Mouse (Mus musculus): Measurements from ENCODE around the gene Tmem87a. TPM values are rescaled to one million over a fixed set of nuclear protein-coding genes. Genes with fewer than 3 reads are reported as not detected.

Gene Tmem87a
- polyA plus RNA-seq, 1 experiment, result 47.5 TPM

DNA sequence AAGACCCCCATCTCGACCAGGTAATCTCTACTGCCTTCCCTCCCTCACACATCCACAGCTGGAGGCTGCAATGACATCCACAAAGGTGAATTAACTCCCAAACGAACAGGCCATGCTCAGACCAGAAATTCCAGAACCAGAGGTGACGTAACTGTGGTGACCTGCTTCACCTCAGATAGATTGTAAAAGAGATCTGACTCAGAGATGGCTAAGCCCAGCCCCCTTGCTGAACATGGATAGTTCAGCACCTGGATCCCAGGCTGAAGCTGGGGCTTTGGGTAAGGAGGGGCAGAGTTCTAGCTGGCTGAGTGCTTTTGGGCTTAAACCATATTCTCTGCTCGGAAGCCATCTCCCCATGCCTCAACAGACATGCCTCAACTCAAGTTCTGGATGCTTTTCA is 88.8 kb downstream of the Tmem87a start:
- H3K9ac ChIP-seq (ENCODE audit: low read depth, poor library complexity, severe bottlenecking), result no peak overlapping the region
- H3K27me3 ChIP-seq (ENCODE audit: control insufficient read depth, insufficient read depth, low read length, poor library complexity, severe bottlenecking), result no peaks in the 10 kb centered on the region
- H3K4me3 ChIP-seq (ENCODE audit: low read depth, low read length), result no peak overlapping the region
- 0 out of 2 replicates have a peak, but pooled peaks cover 4% of the 10 kb centered on the region for H3K36me3 ChIP-seq (ENCODE audit: control insufficient read depth, insufficient read depth, low read length, poor library complexity, severe bottlenecking)
- H3K9me3 ChIP-seq (replicated peaks; ENCODE audit: control insufficient read depth, insufficient read depth, low read length, poor library complexity, severe bottlenecking), result no peaks in the 10 kb centered on the region
- H3K4me1 ChIP-seq (ENCODE audit: control insufficient read depth, insufficient read depth, low read length), result no peaks in the 10 kb centered on the region
- no peak overlapping the region for H3K27ac ChIP-seq (ENCODE audit: insufficient read depth, low read length)
- no peak for TF ChIP-seq EP300 (IDR thresholded peaks at IDR 0.05; ENCODE audit: insufficient read depth, low read depth, low read length)
- no peak for TF ChIP-seq POLR2A (IDR thresholded peaks at IDR 0.05; ENCODE audit: insufficient read depth, low read length)
- TF ChIP-seq CTCF (IDR thresholded peaks at IDR 0.05; ENCODE audit: low read depth, low read length), result no peak

DNA sequence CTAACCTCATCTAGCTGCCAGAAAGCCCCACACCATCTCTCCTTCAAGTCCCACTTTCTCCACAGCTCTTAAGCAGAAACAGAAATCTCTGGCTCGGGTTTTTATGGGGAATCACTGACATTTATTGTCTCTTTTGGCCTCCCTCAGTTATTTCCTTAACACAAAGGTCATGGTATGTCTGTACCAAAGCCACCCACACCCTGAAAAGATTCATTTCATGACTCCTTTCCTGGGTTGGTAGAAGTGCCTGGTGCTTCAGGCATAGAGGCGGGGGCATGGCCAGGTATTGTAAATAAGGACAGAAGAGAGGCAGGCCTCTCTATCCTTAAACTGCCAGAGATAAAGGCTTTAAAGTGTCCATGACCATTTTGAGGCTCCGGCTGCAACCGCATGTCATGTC is 89.4 kb downstream of the Tmem87a start:
- no peak overlapping the region for H3K9ac ChIP-seq (ENCODE audit: low read depth, poor library complexity, severe bottlenecking)
- no peak overlapping the region for H3K27ac ChIP-seq (ENCODE audit: insufficient read depth, low read length)
- no peaks in the 10 kb centered on the region for H3K9me3 ChIP-seq (replicated peaks; ENCODE audit: control insufficient read depth, insufficient read depth, low read length, poor library complexity, severe bottlenecking)
- 0 out of 2 replicates have a peak, but pooled peaks cover 4% of the 10 kb centered on the region for H3K36me3 ChIP-seq (ENCODE audit: control insufficient read depth, insufficient read depth, low read length, poor library complexity, severe bottlenecking)
- H3K27me3 ChIP-seq (ENCODE audit: control insufficient read depth, insufficient read depth, low read length, poor library complexity, severe bottlenecking), result no peaks in the 10 kb centered on the region
- H3K4me3 ChIP-seq (ENCODE audit: low read depth, low read length), result no peak overlapping the region
- H3K4me1 ChIP-seq (ENCODE audit: control insufficient read depth, insufficient read depth, low read length), result no peaks in the 10 kb centered on the region
- TF ChIP-seq POLR2A (IDR thresholded peaks at IDR 0.05; ENCODE audit: insufficient read depth, low read length) (no peak), EP300 (IDR thresholded peaks at IDR 0.05; ENCODE audit: insufficient read depth, low read depth, low read length) (no peak), CTCF (IDR thresholded peaks at IDR 0.05; ENCODE audit: low read depth, low read length) (no peak)

DNA sequence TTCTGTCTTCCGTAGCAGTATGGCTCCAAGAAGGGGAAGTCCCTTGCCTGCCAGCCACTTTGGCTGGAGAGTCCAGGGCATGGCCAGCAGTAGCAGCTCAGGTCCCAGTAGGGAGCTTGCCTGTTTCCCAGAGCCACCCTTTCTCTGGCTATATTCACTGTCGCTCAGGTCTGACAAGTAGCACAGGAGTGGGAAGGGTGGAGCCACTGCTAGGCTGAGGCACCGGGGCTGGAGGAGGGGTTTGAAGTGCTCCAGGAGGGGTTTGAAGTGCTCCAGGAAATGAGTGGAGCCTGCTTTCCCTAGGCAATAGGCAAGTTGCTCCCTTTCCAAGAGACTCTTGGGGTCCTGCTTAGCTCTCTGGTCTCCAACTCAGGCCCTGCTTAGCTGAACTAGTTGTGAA is 89.9 kb downstream of the Tmem87a start, which contains the start of gene Pla2g4f:
Pla2g4f (minus strand) TSS at position 190 of the 400 bp plus-strand sequence.
- Histone ChIP-seq H3K9me3 (replicated peaks; ENCODE audit: control insufficient read depth, insufficient read depth, low read length, poor library complexity, severe bottlenecking) (no peaks in the 10 kb centered on the region), H3K4me1 (ENCODE audit: control insufficient read depth, insufficient read depth, low read length) (no peaks in the 10 kb centered on the region), H3K9ac (ENCODE audit: low read depth, poor library complexity, severe bottlenecking) (no peak within 1 kb of the TSS), H3K4me3 (ENCODE audit: low read depth, low read length) (no peak within 1 kb of the TSS), H3K27ac (ENCODE audit: insufficient read depth, low read length) (no peak within 1 kb of the TSS), H3K36me3 (ENCODE audit: control insufficient read depth, insufficient read depth, low read length, poor library complexity, severe bottlenecking) (0 out of 2 replicates have a peak, but pooled peaks cover 4% of the 10 kb centered on the region), H3K27me3 (ENCODE audit: control insufficient read depth, insufficient read depth, low read length, poor library complexity, severe bottlenecking) (no peaks in the 10 kb centered on the region)
- no peak for TF ChIP-seq POLR2A (IDR thresholded peaks at IDR 0.05; ENCODE audit: insufficient read depth, low read length)
- TF ChIP-seq CTCF (IDR thresholded peaks at IDR 0.05; ENCODE audit: low read depth, low read length), result no peak
- no peak for TF ChIP-seq EP300 (IDR thresholded peaks at IDR 0.05; ENCODE audit: insufficient read depth, low read depth, low read length)

DNA sequence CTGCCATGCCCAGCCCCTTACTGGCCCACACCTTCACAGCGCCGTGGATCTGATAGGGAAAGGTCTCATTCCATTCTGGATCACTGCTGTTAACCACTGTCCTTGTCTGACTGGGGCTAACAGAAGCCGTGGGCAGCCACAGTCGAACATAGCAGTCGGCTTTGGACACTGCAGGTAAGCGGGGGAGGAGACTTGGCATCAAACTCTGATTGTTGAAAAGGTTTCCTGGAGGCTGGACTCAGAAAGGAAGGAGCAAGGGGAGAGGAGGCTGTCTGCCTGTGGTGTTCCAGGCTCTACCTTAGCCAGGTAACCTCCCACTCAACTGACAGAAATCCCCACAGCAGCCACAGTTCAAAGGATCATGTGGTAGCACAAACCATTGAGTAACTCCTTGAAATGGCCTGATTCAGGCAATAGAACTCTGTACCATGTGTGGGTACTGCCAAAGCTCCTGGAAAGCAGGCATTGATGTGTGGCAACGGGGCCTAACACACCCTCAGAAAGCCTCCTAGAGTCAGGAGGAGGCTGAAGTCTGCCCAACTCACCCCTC is 91.6 kb downstream of the Tmem87a start:
- no peaks in the 10 kb centered on the region for H3K4me1 ChIP-seq (ENCODE audit: control insufficient read depth, insufficient read depth, low read length)
- TF ChIP-seq POLR2A (IDR thresholded peaks at IDR 0.05; ENCODE audit: insufficient read depth, low read length), result no peak
- H3K9ac ChIP-seq (ENCODE audit: low read depth, poor library complexity, severe bottlenecking), result no peak overlapping the region
- H3K27ac ChIP-seq (ENCODE audit: insufficient read depth, low read length), result no peak overlapping the region
- H3K36me3 ChIP-seq (ENCODE audit: control insufficient read depth, insufficient read depth, low read length, poor library complexity, severe bottlenecking), result 0 out of 2 replicates have a peak, but pooled peaks cover 3% of the 10 kb centered on the region
- no peaks in the 10 kb centered on the region for H3K9me3 ChIP-seq (replicated peaks; ENCODE audit: control insufficient read depth, insufficient read depth, low read length, poor library complexity, severe bottlenecking)
- no peak overlapping the region for H3K4me3 ChIP-seq (ENCODE audit: low read depth, low read length)
- H3K27me3 ChIP-seq (ENCODE audit: control insufficient read depth, insufficient read depth, low read length, poor library complexity, severe bottlenecking), result no peaks in the 10 kb centered on the region

Other genes starting within 250 kb of the Tmem87a start
- 24.2 and 24.4 TPM in 2 replicates for gene Ehd4, start 249.5 kb downstream of the Tmem87a start, polyA plus RNA-seq (2011; ENCODE audit: insufficient read depth, insufficient read length, low read depth, missing spikeins)
- not detected in 2 replicates for gene Pla2g4e, start 158.8 kb downstream of the Tmem87a start, polyA plus RNA-seq (2011; ENCODE audit: insufficient read depth, insufficient read length, low read depth, missing spikeins)
- not detected in 2 replicates for gene Pla2g4d, start 114.9 kb downstream of the Tmem87a start, polyA plus RNA-seq (2011; ENCODE audit: insufficient read depth, insufficient read length, low read depth, missing spikeins)
- gene Pla2g4f, start 89.9 kb downstream of the Tmem87a start, polyA plus RNA-seq (2011; ENCODE audit: insufficient read depth, insufficient read length, low read depth, missing spikeins), result 0.39 TPM in 1 of 2 replicates, not detected in the other
- 32.5 and 40.9 TPM in 2 replicates for gene Vps39, start 51.0 kb downstream of the Tmem87a start, polyA plus RNA-seq (2011; ENCODE audit: insufficient read depth, insufficient read length, low read depth, missing spikeins)
- 8.4 and 9.6 TPM in 2 replicates for gene Ganc, start 217 bp downstream of the Tmem87a start, polyA plus RNA-seq (2011; ENCODE audit: insufficient read depth, insufficient read length, low read depth, missing spikeins)
- not detected in 2 replicates for gene Capn3, start 51.9 kb upstream of the Tmem87a start, polyA plus RNA-seq (2011; ENCODE audit: insufficient read depth, insufficient read length, low read depth, missing spikeins)
- 275 and 287 TPM in 2 replicates for gene Zfp106, start 159.7 kb upstream of the Tmem87a start, polyA plus RNA-seq (2011; ENCODE audit: insufficient read depth, insufficient read length, low read depth, missing spikeins)
- gene Snap23, start 163.6 kb upstream of the Tmem87a start, polyA plus RNA-seq (2011; ENCODE audit: insufficient read depth, insufficient read length, low read depth, missing spikeins), result 78.0 and 78.7 TPM in 2 replicates
- 34.3 and 34.5 TPM in 2 replicates for gene Haus2, start 205.3 kb upstream of the Tmem87a start, polyA plus RNA-seq (2011; ENCODE audit: insufficient read depth, insufficient read length, low read depth, missing spikeins)
- gene Lrrc57, start 205.4 kb upstream of the Tmem87a start, polyA plus RNA-seq (2011; ENCODE audit: insufficient read depth, insufficient read length, low read depth, missing spikeins), result 17.2 and 18.7 TPM in 2 replicates
- 4.0 and 4.4 TPM in 2 replicates for gene Stard9, start 225.0 kb upstream of the Tmem87a start, polyA plus RNA-seq (2011; ENCODE audit: insufficient read depth, insufficient read length, low read depth, missing spikeins)